Mouse (Mus musculus) ovary, postnatal 14 days (tissue): Measurements from ENCODE around the gene Pcolce.

Experiments used
- DNase-seq: peaks from one replicate; pipeline ENCODE4 v3.0.0; 2022; ENCODE audit warnings: low spot score

The Pcolce gene

GRCm38 (mm10) chr5:137595921-137596320 is 17.7 kb downstream of the Pcolce start:
- DNase-seq: no peak

GRCm38 (mm10) chr5:137590507-137590906 is 23.1 kb downstream of the Pcolce start:
- DNase-seq: no peak

GRCm38 (mm10) chr5:137584976-137585375 is 28.6 kb downstream of the Pcolce start:
- DNase-seq: peak; percentile 54

- peak; percentile 30 for DNase-seq
Observed at GRCm38 (mm10) chr5:137583670-137584169, 29.9 kb downstream of the Pcolce start.

- no peak for DNase-seq
Observed at GRCm38 (mm10) chr5:137582702-137583101, 30.9 kb downstream of the Pcolce start.

- DNase-seq: no peak
Observed at GRCm38 (mm10) chr5:137580246-137580645, 33.3 kb downstream of the Pcolce start.

- DNase-seq: peak; percentile 22
Observed at GRCm38 (mm10) chr5:137574470-137574901, 39.1 kb downstream of the Pcolce start.

- DNase-seq: no peak
Observed at GRCm38 (mm10) chr5:137570691-137571586, 42.6 kb downstream of the Pcolce start.

GRCm38 (mm10) chr5:137570181-137570580 is 43.4 kb downstream of the Pcolce start:
- DNase-seq: no peak

GRCm38 (mm10) chr5:137569665-137570064 is 43.9 kb downstream of the Pcolce start, which contains the start of gene Tfr2:
Gene Tfr2 (plus strand): TSS chr5:137569840.
- peak; percentile 36 for DNase-seq

GRCm38 (mm10) chr5:137569031-137569430 is 44.6 kb downstream of the Pcolce start:
- DNase-seq: no peak

- no peak for DNase-seq
Observed at GRCm38 (mm10) chr5:137568223-137568798, 45.3 kb downstream of the Pcolce start.

- no peak for DNase-seq
Observed at GRCm38 (mm10) chr5:137566416-137566815, 47.2 kb downstream of the Pcolce start.

GRCm38 (mm10) chr5:137565744-137566143 is 47.8 kb downstream of the Pcolce start:
- no peak for DNase-seq

- no peak for DNase-seq
Observed at GRCm38 (mm10) chr5:137562965-137563364, 50.6 kb downstream of the Pcolce start.

- DNase-seq: no peak
Observed at GRCm38 (mm10) chr5:137561556-137561955, 52.0 kb downstream of the Pcolce start.
